Mouse (Mus musculus) limb, embryonic 11.5 days (tissue): ENCODE measurements around the gene Vill. TPM values are rescaled to one million over a fixed set of nuclear protein-coding genes. Genes with fewer than 3 reads are reported as not detected.

ENCODE experiments used
- ATAC-seq: fragments of 200-750 bp; cut with Nextera tagmentation; 2 replicates; pipeline ENCODE4 v1.8.0; 2017; ENCODE audit warnings: low read depth; ENCODE audit not compliant: insufficient number of reproducible peaks, low FRiP score, low TSS enrichment
- DNase-seq: peaks from one replicate; pipeline ENCODE4 v3.0.0-alpha.2; 2015; ENCODE audit warnings: low spot score
- H3K27ac ChIP-seq: fragments of 300-500 bp; sonication (generic); replicated peaks from 2 replicates; pipeline ENCODE4 v1.5.1; 2014; ENCODE audit warnings: low read depth, mild to moderate bottlenecking, low read length
- H3K27me3 ChIP-seq: fragments of 300-500 bp; sonication (generic); 2 replicates; pipeline ENCODE4 v1.6.1; 2014; ENCODE audit warnings: mild to moderate bottlenecking, low read length, mixed read lengths; ENCODE audit not compliant: control insufficient read depth, insufficient read depth
- H3K36me3 ChIP-seq: fragments of 300-500 bp; sonication (generic); 2 replicates; pipeline ENCODE4 v1.6.1; 2014; ENCODE audit warnings: mild to moderate bottlenecking, low read length, moderate library complexity, mixed read lengths; ENCODE audit not compliant: control insufficient read depth, insufficient read depth
- H3K4me1 ChIP-seq: fragments of 300-500 bp; sonication (generic); 2 replicates; pipeline ENCODE4 v1.6.1; 2014; ENCODE audit warnings: low read length, mixed read lengths; ENCODE audit not compliant: control insufficient read depth, insufficient read depth
- H3K4me2 ChIP-seq: fragments of 300-500 bp; sonication (generic); 2 replicates; pipeline ENCODE4 v1.6.1; 2014; ENCODE audit warnings: low read depth, mild to moderate bottlenecking, moderate library complexity; ENCODE audit not compliant: severe bottlenecking
- H3K4me3 ChIP-seq: fragments of 300-500 bp; sonication (generic); 2 replicates; pipeline ENCODE4 v1.5.1; 2014; ENCODE audit warnings: low read depth, low read length
- H3K9ac ChIP-seq: fragments of 300-500 bp; sonication (generic); 2 replicates; pipeline ENCODE4 v1.6.1; 2014; ENCODE audit warnings: mild to moderate bottlenecking, low read length
- H3K9me3 ChIP-seq: fragments of 300-500 bp; sonication (generic); 2 replicates; pipeline ENCODE4 v1.6.1; 2016; ENCODE audit warnings: low read length; ENCODE audit not compliant: control insufficient read depth
- WGBS: fragments of 180-500 bp; shearing (Covaris S2); extraction: QIAGEN DNeasy Blood & Tissue Kit; methylation state at CpG from one replicate; pipeline ENCODE4 v1.1.7; 2014; 5-methylcytosine and 5-hydroxymethylcytosine counted together
- polyA plus RNA-seq: library from polyadenylated mRNA; unstranded; fragments of >200 nt; fragmentation: Nextera tagmentation; extraction: Ambion mirVana; gene quantifications from 2 replicates; pipeline ENCODE4 v1.2.1, GENCODE M21; 2014

Gene Vill
- polyA plus RNA-seq, 1 experiment from 2014 or later = 26.5 TPM

- Histone ChIP-seq H3K9me3 (no peaks in the 10 kb centered on the region), H3K36me3 (no peaks in the 10 kb centered on the region), H3K27ac (no peak overlapping the region), H3K27me3 (no peaks in the 10 kb centered on the region), H3K4me1 (peaks cover 6% of the 10 kb centered on the region; the same call in 1 of the 2 replicates), H3K4me2 (no peak overlapping the region), H3K9ac (no peak overlapping the region), H3K4me3 (no peak overlapping the region)
- DNase-seq (no peak), ATAC-seq (no peak)
- 63% methylated on average over 4 of the region's 4 CpGs for WGBS
Observed at GRCm38 (mm10) chr9:119064296-119064695, 11.7 kb downstream of the Vill start.

GRCm38 (mm10) chr9:119067601-119068000, 15.0 kb downstream of the Vill start:
- ATAC-seq = no peak
- H3K9ac ChIP-seq = no peak overlapping the region
- no peak overlapping the region for H3K4me3 ChIP-seq
- DNase-seq = peak; percentile 92
- H3K27ac ChIP-seq = no peak overlapping the region
- WGBS = 2% methylated on average over 6 of the region's 6 CpGs
- H3K9me3 ChIP-seq = no peaks in the 10 kb centered on the region
- H3K36me3 ChIP-seq = no peaks in the 10 kb centered on the region
- no peak overlapping the region for H3K4me2 ChIP-seq
- H3K27me3 ChIP-seq = no peaks in the 10 kb centered on the region
- peaks cover 6% of the 10 kb centered on the region; the same call in 1 of the 2 replicates for H3K4me1 ChIP-seq

- H3K9ac ChIP-seq = no peak overlapping the region
- no peak overlapping the region for H3K27ac ChIP-seq
- H3K9me3 ChIP-seq = no peaks in the 10 kb centered on the region
- 83% methylated on average over 11 of the region's 11 CpGs for WGBS
- no peak overlapping the region for H3K4me2 ChIP-seq
- H3K4me1 ChIP-seq = peaks cover 3% of the 10 kb centered on the region; the same call in 1 of the 2 replicates
- DNase-seq (no peak), ATAC-seq (no peak)
- H3K4me3 ChIP-seq = no peak overlapping the region
- no peaks in the 10 kb centered on the region; the same call in 1 of the 2 replicates for H3K36me3 ChIP-seq
- no peaks in the 10 kb centered on the region for H3K27me3 ChIP-seq
Observed at GRCm38 (mm10) chr9:119068266-119068665, 15.7 kb downstream of the Vill start.

GRCm38 (mm10) chr9:119070173-119070825, 17.7 kb downstream of the Vill start:
- Histone ChIP-seq H3K4me3 (no peak overlapping the region), H3K4me1 (no peaks in the 10 kb centered on the region), H3K27me3 (no peaks in the 10 kb centered on the region), H3K4me2 (no peak overlapping the region), H3K9me3 (no peaks in the 10 kb centered on the region), H3K27ac (no peak overlapping the region), H3K36me3 (no peaks in the 10 kb centered on the region; the same call in 1 of the 2 replicates), H3K9ac (no peak overlapping the region)
- ATAC-seq = no peak
- no peak for DNase-seq
- 81% methylated on average over 13 of the region's 13 CpGs for WGBS

- Histone ChIP-seq H3K36me3 (no peaks in the 10 kb centered on the region; the same call in 1 of the 2 replicates), H3K9ac (no peak overlapping the region)
- WGBS = 80% methylated on average over 9 of the region's 9 CpGs
Observed at GRCm38 (mm10) chr9:119071786-119072185, 19.2 kb downstream of the Vill start.

GRCm38 (mm10) chr9:119073184-119073895, 20.8 kb downstream of the Vill start:
- Histone ChIP-seq H3K4me3 (no peak overlapping the region), H3K27me3 (no peaks in the 10 kb centered on the region), H3K27ac (no peak overlapping the region), H3K4me2 (no peak overlapping the region), H3K9me3 (no peaks in the 10 kb centered on the region), H3K36me3 (no peaks in the 10 kb centered on the region; the same call in 1 of the 2 replicates), H3K9ac (no peak overlapping the region), H3K4me1 (no peaks in the 10 kb centered on the region)
- WGBS = 81% methylated on average over 15 of the region's 15 CpGs
- DNase-seq (no peak), ATAC-seq (no peak)

More at GRCm38 (mm10) chr9:119071786-119072185, 19.2 kb downstream of the Vill start:
- H3K4me3 ChIP-seq = no peak overlapping the region
- DNase-seq (no peak), ATAC-seq (no peak)
- no peak overlapping the region for H3K27ac ChIP-seq
- no peaks in the 10 kb centered on the region for H3K27me3 ChIP-seq
- H3K9me3 ChIP-seq = no peaks in the 10 kb centered on the region
- H3K4me1 ChIP-seq = no peaks in the 10 kb centered on the region
- H3K4me2 ChIP-seq = no peak overlapping the region

GRCm38 (mm10) chr9:119075685-119076084, 23.1 kb downstream of the Vill start:
- no peak overlapping the region for H3K27ac ChIP-seq
- no peaks in the 10 kb centered on the region for H3K27me3 ChIP-seq
- no peaks in the 10 kb centered on the region; the same call in 1 of the 2 replicates for H3K36me3 ChIP-seq

GRCm38 (mm10) chr9:119080040-119080675, 27.6 kb downstream of the Vill start:
- Histone ChIP-seq H3K9ac (no peak overlapping the region), H3K4me3 (no peak overlapping the region), H3K4me2 (no peak overlapping the region), H3K4me1 (peaks cover 9% of the 10 kb centered on the region), H3K27me3 (no peaks in the 10 kb centered on the region), H3K36me3 (no peaks in the 10 kb centered on the region), H3K9me3 (no peaks in the 10 kb centered on the region), H3K27ac (no peak overlapping the region)
- no peak for DNase-seq
- ATAC-seq = no peak
- WGBS = 84% methylated on average over 5 of the region's 5 CpGs

More at GRCm38 (mm10) chr9:119075685-119076084, 23.1 kb downstream of the Vill start:
- Histone ChIP-seq H3K9me3 (no peaks in the 10 kb centered on the region), H3K4me3 (no peak overlapping the region), H3K4me2 (no peak overlapping the region), H3K9ac (no peak overlapping the region), H3K4me1 (no peaks in the 10 kb centered on the region)
- 77% methylated on average over 16 of the region's 16 CpGs for WGBS
- DNase-seq (no peak), ATAC-seq (no peak)
